Mouse (Mus musculus) kidney, postnatal 0 days (tissue): ENCODE data around the gene Rtbdn. TPM values are rescaled to one million over a fixed set of nuclear protein-coding genes. Genes with fewer than 3 reads are reported as not detected.
A peak's percentile ranks its signal among the peaks of the same experiment; 100 is the strongest.

ENCODE experiments used
- ATAC-seq: fragments of 200-750 bp; cut with Nextera tagmentation; replicated peaks from 2 replicates; pipeline ENCODE4 v1.8.0; 2017; ENCODE audit warnings: low read depth, moderate number of reproducible peaks, moderate TSS enrichment, moderate library complexity; ENCODE audit not compliant: low FRiP score
- DNase-seq: peaks from one replicate; pipeline ENCODE4 v3.0.0-alpha.2; 2016; ENCODE audit warnings: low spot score
- H3K27ac ChIP-seq: fragments of 300-500 bp; sonication (generic); 2 replicates; pipeline ENCODE4 v1.5.1; 2014; ENCODE audit warnings: mild to moderate bottlenecking
- H3K27me3 ChIP-seq: fragments of 300-500 bp; sonication (generic); 2 replicates; pipeline ENCODE4 v1.6.1; 2014; ENCODE audit warnings: low read length, mixed read lengths; ENCODE audit not compliant: insufficient read depth
- H3K36me3 ChIP-seq: fragments of 300-500 bp; sonication (generic); 2 replicates; pipeline ENCODE4 v1.6.1; 2014; ENCODE audit warnings: low read length, mixed read lengths; ENCODE audit not compliant: insufficient read depth
- H3K4me1 ChIP-seq: fragments of 300-500 bp; sonication (generic); replicated peaks from 2 replicates; pipeline ENCODE4 v1.6.1; 2014; ENCODE audit warnings: antibody characterized with exemption, low read length, mixed read lengths; ENCODE audit not compliant: insufficient read depth
- H3K4me2 ChIP-seq: fragments of 300-500 bp; sonication (generic); 2 replicates; pipeline ENCODE4 v1.6.1; 2014; ENCODE audit warnings: mild to moderate bottlenecking, low read length, moderate library complexity, mixed read lengths
- H3K4me3 ChIP-seq: fragments of 300-500 bp; sonication (generic); replicated peaks from 2 replicates; pipeline ENCODE4 v1.5.1; 2014; ENCODE audit warnings: low read depth, low read length
- H3K9ac ChIP-seq: fragments of 300-500 bp; sonication (generic); 2 replicates; pipeline ENCODE4 v1.6.1; 2014; ENCODE audit warnings: low read depth, low read length
- H3K9me3 ChIP-seq: fragments of 300-500 bp; sonication (generic); replicated peaks from 2 replicates; pipeline ENCODE4 v1.6.1; 2016; ENCODE audit warnings: low read length, inconsistent platforms, mixed read lengths
- CTCF ChIP-seq: IDR thresholded peaks from 2 replicates; pipeline ENCODE4 v1.5.1; 2016; ENCODE audit warnings: antibody characterized with exemption, low read depth, mild to moderate bottlenecking, moderate library complexity
- WGBS: fragments of 180-500 bp; shearing (Covaris S2); extraction: QIAGEN DNeasy Blood & Tissue Kit; methylation state at CpG from one replicate; pipeline ENCODE4 v1.1.7; 2014; 5-methylcytosine and 5-hydroxymethylcytosine counted together
- polyA plus RNA-seq: library from polyadenylated mRNA; unstranded; fragments of >200 nt; fragmentation: Nextera tagmentation; extraction: Ambion mirVana; gene quantifications from 2 replicates; pipeline ENCODE4 v1.2.1, GENCODE M21; 2015

Gene Rtbdn
- polyA plus RNA-seq, 1 experiment from 2014 or later = 0.09 TPM

DNA sequence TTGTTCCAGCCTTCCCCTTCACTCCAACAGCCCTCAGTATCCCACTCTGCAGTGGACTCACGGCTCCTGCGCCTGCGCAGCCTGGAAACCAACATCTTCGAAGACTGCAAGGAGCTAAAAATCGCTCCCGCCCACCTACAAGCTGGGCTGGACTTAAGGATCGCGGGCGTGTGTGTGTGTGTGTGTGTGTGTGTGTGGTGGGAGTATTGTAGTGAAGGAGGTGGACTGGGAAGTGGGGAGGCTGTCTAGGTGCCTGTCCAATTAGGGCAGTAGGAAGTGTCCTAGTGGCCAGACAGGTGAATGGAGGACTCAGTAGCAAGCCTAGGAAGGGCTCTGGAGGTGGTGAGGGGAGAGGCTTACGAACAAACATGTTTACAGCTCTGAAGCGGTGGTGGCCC lies 1.6 kb upstream of the Rtbdn start:
- 0 out of 2 replicates have a peak overlapping the region, but pooled peaks have one; percentile 68 for H3K4me2 ChIP-seq
- 6% methylated on average over 11 of the region's 11 CpGs for WGBS
- H3K9me3 ChIP-seq = no peaks in the 10 kb centered on the region
- H3K27ac ChIP-seq = no peak overlapping the region
- H3K36me3 ChIP-seq = no peaks in the 10 kb centered on the region
- H3K4me1 ChIP-seq = 0 out of 2 replicates have a peak, but pooled peaks cover 6% of the 10 kb centered on the region
- H3K27me3 ChIP-seq = peaks cover 48% of the 10 kb centered on the region
- ATAC-seq (peak; percentile 11; the same call in 1 of the 2 replicates), DNase-seq (no peak)
- no peak overlapping the region; the same call in 1 of the 2 replicates for H3K4me3 ChIP-seq
- no peak for TF ChIP-seq CTCF
- H3K9ac ChIP-seq = no peak overlapping the region

DNA sequence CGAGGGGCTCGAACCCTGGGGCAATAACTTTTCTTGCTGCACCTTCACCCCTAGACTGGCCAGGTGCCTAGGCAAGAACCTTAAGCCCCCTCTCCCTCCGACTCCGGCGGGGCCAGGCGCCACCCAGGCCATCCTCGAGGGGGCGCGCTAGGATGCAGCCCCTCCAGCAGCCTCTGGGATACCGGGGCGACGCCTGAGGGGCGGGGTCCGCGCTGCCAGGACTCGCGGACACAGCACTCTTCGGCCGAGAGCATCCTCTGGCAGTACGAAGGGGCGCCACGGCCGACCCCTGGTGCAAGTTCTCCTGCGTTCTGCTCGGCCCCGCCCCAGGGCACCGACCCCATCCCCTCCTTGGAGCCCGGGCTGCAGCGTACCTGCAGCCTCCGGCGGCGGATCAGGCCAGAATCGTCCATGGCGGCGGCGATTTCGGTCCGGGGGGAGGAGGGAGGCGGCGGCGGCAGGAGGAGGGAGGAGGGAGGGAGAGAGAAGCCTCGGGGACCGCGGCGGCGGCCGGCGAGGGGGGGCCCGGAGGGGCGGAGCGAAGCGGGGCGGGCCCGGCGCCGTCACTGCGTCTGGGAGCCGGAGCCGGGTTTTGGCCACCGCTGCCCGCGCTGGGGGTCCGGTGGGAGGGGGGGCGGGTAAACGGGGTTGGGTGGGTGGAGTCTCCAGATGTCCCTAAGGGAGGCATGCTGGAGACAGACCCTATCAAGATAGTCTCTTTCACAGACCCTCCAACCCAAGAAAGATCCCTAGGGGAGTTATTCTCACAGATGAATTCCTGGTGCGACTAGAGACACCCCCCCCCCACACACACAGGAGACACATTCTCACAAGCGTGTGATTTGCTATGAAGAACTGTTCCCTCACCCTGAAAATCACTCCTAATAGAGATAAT lies 911 bp upstream of the Rtbdn start:
- H3K4me2 ChIP-seq = peak overlapping the region; percentile 68
- no peak for TF ChIP-seq CTCF
- H3K4me3 ChIP-seq = peak overlapping the region; percentile 34
- 0 out of 2 replicates have a peak, but pooled peaks cover 6% of the 10 kb centered on the region for H3K4me1 ChIP-seq
- no peak overlapping the region for H3K9ac ChIP-seq
- no peaks in the 10 kb centered on the region for H3K36me3 ChIP-seq
- peaks cover 52% of the 10 kb centered on the region for H3K27me3 ChIP-seq
- no peaks in the 10 kb centered on the region for H3K9me3 ChIP-seq
- no peak overlapping the region for H3K27ac ChIP-seq
- WGBS = under 1% methylated on average over 43 of the region's 67 CpGs
- ATAC-seq (0 out of 2 replicates have a peak, but pooled peaks have one; percentile 25), DNase-seq (no peak)

GRCm38 (mm10) chr8:84947241-84947545 lies 402 bp downstream of the Rtbdn start:
- Histone ChIP-seq H3K27me3 (peaks cover 52% of the 10 kb centered on the region), H3K9ac (no peak overlapping the region), H3K36me3 (no peaks in the 10 kb centered on the region), H3K4me3 (no peak overlapping the region), H3K4me2 (no peak overlapping the region), H3K27ac (no peak overlapping the region), H3K4me1 (0 out of 2 replicates have a peak, but pooled peaks cover 6% of the 10 kb centered on the region), H3K9me3 (no peaks in the 10 kb centered on the region)
- DNase-seq (peak; percentile 72), ATAC-seq (no peak)
- TF ChIP-seq CTCF = no peak
- WGBS = 13% methylated on average over 9 of the region's 9 CpGs

DNA sequence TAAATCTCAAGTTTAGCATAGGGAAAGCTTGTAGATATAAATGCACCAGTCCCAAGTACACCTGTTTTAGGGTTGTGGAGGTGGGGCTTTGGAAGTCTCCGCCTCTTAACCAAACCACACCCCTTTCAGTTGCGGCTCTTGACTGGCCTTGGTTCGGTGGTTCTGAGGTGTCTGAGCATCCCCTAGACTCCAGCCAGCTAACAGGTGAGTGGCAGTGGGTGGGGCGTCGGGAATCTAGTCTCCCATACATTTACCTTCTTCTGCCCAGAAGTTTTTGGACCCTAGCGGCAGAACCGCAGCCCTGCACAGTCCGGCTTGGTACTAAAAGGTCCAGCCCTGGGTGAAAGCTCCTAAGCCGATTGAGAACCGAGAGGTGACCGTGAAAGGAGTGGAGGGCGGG lies 3.0 kb downstream of the Rtbdn start:
- 22% methylated on average over 12 of the region's 12 CpGs for WGBS
- H3K4me2 ChIP-seq = no peak overlapping the region
- TF ChIP-seq CTCF = 0 out of 2 replicates have a peak, but pooled peaks have one; percentile 4
- H3K9me3 ChIP-seq = no peaks in the 10 kb centered on the region
- no peak overlapping the region for H3K27ac ChIP-seq
- no peak for DNase-seq
- no peaks in the 10 kb centered on the region for H3K36me3 ChIP-seq
- H3K4me1 ChIP-seq = 0 out of 2 replicates have a peak, but pooled peaks cover 6% of the 10 kb centered on the region
- H3K9ac ChIP-seq = no peak overlapping the region
- peaks cover 42% of the 10 kb centered on the region for H3K27me3 ChIP-seq
- ATAC-seq = no peak
- H3K4me3 ChIP-seq = no peak overlapping the region

DNA sequence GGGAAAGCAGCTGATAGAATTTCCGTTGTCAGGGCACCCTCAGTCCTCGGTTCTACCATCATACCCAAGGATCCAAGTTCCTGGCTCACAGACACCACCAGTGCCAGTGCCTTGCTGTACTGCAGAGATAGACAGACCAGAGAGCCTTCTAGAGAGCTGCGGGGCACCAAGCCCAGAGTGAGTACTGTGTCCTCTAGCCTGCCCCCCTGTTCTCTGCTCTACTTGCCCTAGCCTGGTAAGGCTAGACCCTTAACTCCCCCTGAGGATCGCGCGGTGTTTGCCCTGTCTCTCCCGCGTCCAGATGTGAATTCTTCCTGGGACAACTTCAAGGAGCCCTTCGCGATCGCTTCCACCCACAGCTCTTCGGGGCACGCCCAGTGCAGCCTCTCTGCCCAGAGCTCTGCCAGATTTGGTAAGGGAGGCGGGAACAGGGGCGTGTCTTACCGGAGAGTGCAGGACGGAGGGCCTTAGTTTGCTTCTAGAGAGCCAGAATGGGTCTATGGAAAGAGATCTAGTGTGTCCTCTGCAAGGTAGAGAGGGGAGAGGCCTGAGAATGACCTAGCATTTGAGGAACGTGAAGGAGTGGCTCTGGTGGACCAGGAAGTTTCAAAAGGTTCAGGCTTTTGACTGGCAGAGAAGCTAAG lies 5.9 kb downstream of the Rtbdn start:
- H3K9me3 ChIP-seq = no peaks in the 10 kb centered on the region
- no peak for ATAC-seq
- H3K9ac ChIP-seq = no peak overlapping the region
- H3K36me3 ChIP-seq = no peaks in the 10 kb centered on the region; the same call in 1 of the 2 replicates
- 9% methylated on average over 18 of the region's 18 CpGs for WGBS
- no peak overlapping the region for H3K4me3 ChIP-seq
- H3K27me3 ChIP-seq = peaks cover 16% of the 10 kb centered on the region
- no peak overlapping the region for H3K27ac ChIP-seq
- no peaks in the 10 kb centered on the region for H3K4me1 ChIP-seq
- no peak for TF ChIP-seq CTCF
- DNase-seq = peak; percentile 25
- H3K4me2 ChIP-seq = no peak overlapping the region

DNA sequence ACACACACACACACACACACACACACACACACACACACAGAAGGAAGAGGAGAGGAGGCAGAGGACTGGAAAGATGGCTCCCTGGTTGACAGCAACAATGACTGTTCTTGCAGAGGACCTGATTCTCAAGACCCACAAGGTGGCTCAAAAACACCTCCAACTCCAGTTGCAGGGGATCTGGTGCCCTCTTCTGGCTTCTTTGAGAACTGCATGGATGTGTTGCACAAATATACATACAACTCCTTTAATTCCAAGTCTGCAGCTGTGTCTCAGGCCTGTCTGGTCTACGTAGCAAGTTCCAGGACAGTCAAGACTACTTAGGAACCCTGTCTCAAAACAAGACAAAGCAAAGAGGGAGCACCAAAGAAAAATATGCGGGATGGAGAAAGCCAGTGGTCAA lies 10.0 kb downstream of the Rtbdn start:
- no peak overlapping the region for H3K27ac ChIP-seq
- DNase-seq (peak; percentile 62), ATAC-seq (no peak)
- H3K27me3 ChIP-seq = no peaks in the 10 kb centered on the region; the same call in none of the 2 replicates
- H3K4me1 ChIP-seq = no peaks in the 10 kb centered on the region
- 53% methylated on average over 2 of the region's 2 CpGs for WGBS
- no peak overlapping the region for H3K4me2 ChIP-seq
- no peak overlapping the region for H3K9ac ChIP-seq
- no peak overlapping the region for H3K4me3 ChIP-seq
- H3K9me3 ChIP-seq = no peaks in the 10 kb centered on the region
- H3K36me3 ChIP-seq = peaks cover 4% of the 10 kb centered on the region; the same call in 1 of the 2 replicates
- peak; percentile 90 for TF ChIP-seq CTCF
